Mouse (Mus musculus): ENCODE measurements around the gene Slc45a3. TPM values are rescaled to one million over a fixed set of nuclear protein-coding genes. Genes with fewer than 3 reads are reported as not detected.

Slc45a3 gene
- polyA plus RNA-seq, 1 experiment from 2014 or later = 0.96 TPM

GRCm38 (mm10) chr1:132008881-132009644 is 46.3 kb downstream of the Slc45a3 start:
- no peaks in the 10 kb centered on the region for H3K27me3 ChIP-seq (replicated peaks; ENCODE audit: control insufficient read depth, insufficient read depth, low read length)
- H3K4me2 ChIP-seq (ENCODE audit: low read length) = peak overlapping the region; percentile 74
- 59% methylated on average over 8 of the region's 8 CpGs for WGBS
- ATAC-seq = no peak
- no peak overlapping the region; the same call in 1 of the 2 replicates for H3K9ac ChIP-seq (ENCODE audit: low read depth, low read length)
- H3K4me1 ChIP-seq (ENCODE audit: control insufficient read depth, insufficient read depth, low read depth, low read length) = peaks cover 17% of the 10 kb centered on the region
- H3K27ac ChIP-seq (ENCODE audit: low read depth, low read length) = no peak overlapping the region
- H3K4me3 ChIP-seq (ENCODE audit: low read length) = peak overlapping the region; percentile 88
- no peaks in the 10 kb centered on the region for H3K9me3 ChIP-seq (ENCODE audit: control insufficient read depth, low read length)
- no peaks in the 10 kb centered on the region for H3K36me3 ChIP-seq (ENCODE audit: control insufficient read depth, insufficient read depth, low read length)

- 89% methylated on average over 17 of the region's 17 CpGs for WGBS
- H3K27ac ChIP-seq (ENCODE audit: low read depth, low read length) = no peak overlapping the region
- H3K36me3 ChIP-seq (ENCODE audit: control insufficient read depth, insufficient read depth, low read length) = peaks cover 10% of the 10 kb centered on the region
- H3K27me3 ChIP-seq (replicated peaks; ENCODE audit: control insufficient read depth, insufficient read depth, low read length) = no peaks in the 10 kb centered on the region
- H3K4me3 ChIP-seq (ENCODE audit: low read length) = no peak overlapping the region
- H3K9me3 ChIP-seq (ENCODE audit: control insufficient read depth, low read length) = no peaks in the 10 kb centered on the region
- no peak overlapping the region for H3K4me2 ChIP-seq (ENCODE audit: low read length)
- peaks cover 17% of the 10 kb centered on the region for H3K4me1 ChIP-seq (ENCODE audit: control insufficient read depth, insufficient read depth, low read depth, low read length)
- H3K9ac ChIP-seq (ENCODE audit: low read depth, low read length) = no peak overlapping the region
- no peak for ATAC-seq
Measured at GRCm38 (mm10) chr1:132010632-132011501, 48.1 kb downstream of the Slc45a3 start.

DNA sequence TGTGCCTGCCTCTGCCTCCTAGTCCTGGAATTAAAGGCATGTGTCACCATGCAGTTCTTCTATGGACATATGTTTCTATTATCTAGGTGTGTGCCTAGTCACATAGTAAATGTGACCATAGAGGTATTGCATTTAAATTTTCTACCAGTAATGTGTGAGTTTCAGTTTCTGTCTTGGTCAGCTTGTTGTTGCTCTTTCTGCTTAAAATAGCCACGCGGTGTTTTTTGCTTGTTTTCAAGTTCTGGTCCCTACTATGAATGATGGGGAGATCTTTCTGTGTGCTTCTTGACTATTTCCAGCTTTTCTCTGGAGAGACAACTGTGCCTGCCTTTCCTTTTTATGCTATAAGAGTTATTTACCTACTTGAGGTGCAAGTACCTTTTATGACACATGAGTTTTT is 49.0 kb downstream of the Slc45a3 start:
- no peak overlapping the region for H3K4me3 ChIP-seq (ENCODE audit: low read length)
- WGBS = 84% methylated on average over 2 of the region's 2 CpGs
- H3K9me3 ChIP-seq (ENCODE audit: control insufficient read depth, low read length) = no peaks in the 10 kb centered on the region
- no peak overlapping the region for H3K27ac ChIP-seq (ENCODE audit: low read depth, low read length)
- H3K4me1 ChIP-seq (ENCODE audit: control insufficient read depth, insufficient read depth, low read depth, low read length) = peaks cover 14% of the 10 kb centered on the region
- no peaks in the 10 kb centered on the region for H3K27me3 ChIP-seq (replicated peaks; ENCODE audit: control insufficient read depth, insufficient read depth, low read length)
- H3K36me3 ChIP-seq (ENCODE audit: control insufficient read depth, insufficient read depth, low read length) = peaks cover 10% of the 10 kb centered on the region
- H3K4me2 ChIP-seq (ENCODE audit: low read length) = no peak overlapping the region
- no peak overlapping the region for H3K9ac ChIP-seq (ENCODE audit: low read depth, low read length)
- ATAC-seq = no peak

DNA sequence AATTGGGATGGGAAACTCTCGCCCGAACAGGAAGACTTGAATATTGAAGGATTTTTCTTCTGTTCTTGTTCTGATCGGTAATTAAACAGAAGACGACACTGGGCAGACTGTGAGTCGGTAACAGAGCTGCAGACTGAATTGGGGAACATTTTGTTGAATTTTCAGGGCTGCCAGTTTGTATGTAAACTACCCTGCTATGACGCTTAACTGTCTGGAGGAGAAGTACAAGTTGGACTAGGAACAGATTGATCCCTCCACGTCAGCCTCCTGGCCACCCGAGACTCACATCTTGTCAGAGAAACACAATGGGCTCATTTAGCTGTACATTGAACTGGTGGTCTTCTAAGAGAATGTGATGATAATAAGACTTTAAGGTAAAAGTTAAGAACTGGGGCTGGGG is 50.1 kb downstream of the Slc45a3 start:
- 84% methylated on average over 8 of the region's 8 CpGs for WGBS
- ATAC-seq = no peak

DNA sequence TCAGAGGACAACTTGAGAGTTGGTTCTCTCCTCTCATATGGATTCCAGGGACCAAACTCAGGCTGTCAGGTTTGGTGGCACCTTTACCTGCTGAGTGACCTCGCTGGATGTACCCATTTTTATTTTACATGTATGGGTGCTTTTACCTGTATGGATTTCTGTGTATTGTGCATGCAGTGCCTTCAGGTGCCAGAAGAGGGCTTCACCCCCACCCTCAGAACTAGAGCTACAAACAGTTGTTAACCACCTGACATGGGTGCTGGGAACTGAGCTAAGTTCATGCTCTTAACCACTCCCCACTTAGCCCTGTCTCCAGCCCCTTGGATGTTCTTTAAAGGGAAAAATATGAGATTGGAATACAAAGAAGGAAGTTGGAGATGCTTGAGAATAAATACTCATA is 52.0 kb downstream of the Slc45a3 start:
- Histone ChIP-seq H3K9me3 (ENCODE audit: control insufficient read depth, low read length) (no peaks in the 10 kb centered on the region), H3K4me2 (ENCODE audit: low read length) (no peak overlapping the region), H3K27ac (ENCODE audit: low read depth, low read length) (no peak overlapping the region), H3K36me3 (ENCODE audit: control insufficient read depth, insufficient read depth, low read length) (peaks cover 24% of the 10 kb centered on the region), H3K27me3 (replicated peaks; ENCODE audit: control insufficient read depth, insufficient read depth, low read length) (no peaks in the 10 kb centered on the region), H3K4me3 (ENCODE audit: low read length) (no peak overlapping the region), H3K4me1 (ENCODE audit: control insufficient read depth, insufficient read depth, low read depth, low read length) (no peaks in the 10 kb centered on the region; the same call in 1 of the 2 replicates), H3K9ac (ENCODE audit: low read depth, low read length) (no peak overlapping the region)
- ATAC-seq = no peak
- WGBS = 96% methylated on average over 1 of the region's 1 CpGs

More for the DNA sequence above, 50.1 kb downstream of the Slc45a3 start:
- Histone ChIP-seq H3K36me3 (ENCODE audit: control insufficient read depth, insufficient read depth, low read length) (peaks cover 12% of the 10 kb centered on the region), H3K4me1 (ENCODE audit: control insufficient read depth, insufficient read depth, low read depth, low read length) (peaks cover 12% of the 10 kb centered on the region), H3K9ac (ENCODE audit: low read depth, low read length) (no peak overlapping the region), H3K27me3 (replicated peaks; ENCODE audit: control insufficient read depth, insufficient read depth, low read length) (no peaks in the 10 kb centered on the region), H3K4me3 (ENCODE audit: low read length) (no peak overlapping the region), H3K27ac (ENCODE audit: low read depth, low read length) (no peak overlapping the region), H3K9me3 (ENCODE audit: control insufficient read depth, low read length) (no peaks in the 10 kb centered on the region), H3K4me2 (ENCODE audit: low read length) (no peak overlapping the region)

DNA sequence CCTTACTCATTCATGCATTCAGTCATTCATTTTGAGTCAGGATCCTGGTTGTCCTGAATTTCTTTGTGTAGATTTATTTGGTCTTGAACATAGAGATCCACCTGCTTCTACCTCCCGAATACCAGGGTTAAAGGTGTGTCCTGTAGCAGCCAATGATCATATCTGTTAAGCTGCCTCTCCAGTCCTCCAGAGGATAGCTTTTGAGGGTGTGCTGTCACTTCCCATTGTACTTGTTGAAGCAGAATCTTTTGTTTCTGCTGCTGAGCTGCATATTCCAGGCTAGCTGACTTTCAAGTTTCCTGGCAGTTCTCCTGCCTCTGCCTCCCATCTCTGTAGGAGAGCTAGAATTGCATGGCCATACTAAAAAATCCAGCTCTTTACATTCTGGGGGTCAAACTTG is 53.9 kb downstream of the Slc45a3 start:
- Histone ChIP-seq H3K9me3 (ENCODE audit: control insufficient read depth, low read length) (no peaks in the 10 kb centered on the region), H3K9ac (ENCODE audit: low read depth, low read length) (no peak overlapping the region), H3K4me3 (ENCODE audit: low read length) (no peak overlapping the region), H3K4me1 (ENCODE audit: control insufficient read depth, insufficient read depth, low read depth, low read length) (no peaks in the 10 kb centered on the region), H3K36me3 (ENCODE audit: control insufficient read depth, insufficient read depth, low read length) (peaks cover 31% of the 10 kb centered on the region), H3K27me3 (replicated peaks; ENCODE audit: control insufficient read depth, insufficient read depth, low read length) (no peaks in the 10 kb centered on the region), H3K4me2 (ENCODE audit: low read length) (no peak overlapping the region), H3K27ac (ENCODE audit: low read depth, low read length) (no peak overlapping the region)
- no peak for ATAC-seq
- 84% methylated on average over 1 of the region's 1 CpGs for WGBS

- H3K9ac ChIP-seq (ENCODE audit: low read depth, low read length) = no peak overlapping the region
- no peak for ATAC-seq
- H3K27ac ChIP-seq (ENCODE audit: low read depth, low read length) = no peak overlapping the region
- no peaks in the 10 kb centered on the region for H3K9me3 ChIP-seq (ENCODE audit: control insufficient read depth, low read length)
- H3K4me2 ChIP-seq (ENCODE audit: low read length) = no peak overlapping the region
- H3K4me1 ChIP-seq (ENCODE audit: control insufficient read depth, insufficient read depth, low read depth, low read length) = no peaks in the 10 kb centered on the region
- H3K36me3 ChIP-seq (ENCODE audit: control insufficient read depth, insufficient read depth, low read length) = peaks cover 35% of the 10 kb centered on the region
- no peaks in the 10 kb centered on the region for H3K27me3 ChIP-seq (replicated peaks; ENCODE audit: control insufficient read depth, insufficient read depth, low read length)
- H3K4me3 ChIP-seq (ENCODE audit: low read length) = no peak overlapping the region
- WGBS = 96% methylated on average over 7 of the region's 7 CpGs
Measured at GRCm38 (mm10) chr1:132019876-132020275, 57.1 kb downstream of the Slc45a3 start.

DNA sequence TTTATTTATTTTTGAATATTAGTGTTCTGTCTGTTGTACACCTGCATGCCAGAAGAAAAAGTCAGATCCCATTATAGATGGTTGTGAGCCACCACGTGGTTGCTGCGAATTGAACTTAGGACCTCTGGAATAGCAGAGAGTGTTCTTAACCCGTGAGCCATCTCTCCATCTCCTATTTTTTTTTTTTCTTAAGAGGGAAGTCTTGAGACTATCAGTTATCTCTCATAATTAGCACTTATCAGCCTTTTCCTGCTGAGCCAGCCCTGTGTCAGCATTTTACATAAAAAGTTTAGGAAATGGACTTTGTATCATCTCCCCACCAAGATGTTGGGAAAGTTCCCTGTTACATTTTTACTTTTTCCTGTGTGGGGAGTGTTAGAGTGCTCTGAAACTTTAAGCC is 59.3 kb downstream of the Slc45a3 start:
- no peak overlapping the region for H3K27ac ChIP-seq (ENCODE audit: low read depth, low read length)
- 93% methylated on average over 3 of the region's 3 CpGs for WGBS
- ATAC-seq = no peak
- no peak overlapping the region for H3K4me2 ChIP-seq (ENCODE audit: low read length)
- H3K4me1 ChIP-seq (ENCODE audit: control insufficient read depth, insufficient read depth, low read depth, low read length) = no peaks in the 10 kb centered on the region
- H3K9ac ChIP-seq (ENCODE audit: low read depth, low read length) = no peak overlapping the region
- H3K4me3 ChIP-seq (ENCODE audit: low read length) = no peak overlapping the region
- H3K9me3 ChIP-seq (ENCODE audit: control insufficient read depth, low read length) = no peaks in the 10 kb centered on the region
- peaks cover 30% of the 10 kb centered on the region for H3K36me3 ChIP-seq (ENCODE audit: control insufficient read depth, insufficient read depth, low read length)
- no peaks in the 10 kb centered on the region for H3K27me3 ChIP-seq (replicated peaks; ENCODE audit: control insufficient read depth, insufficient read depth, low read length)

GRCm38 (mm10) chr1:132026925-132027646 is 64.3 kb downstream of the Slc45a3 start:
- H3K36me3 ChIP-seq (ENCODE audit: control insufficient read depth, insufficient read depth, low read length) = peaks cover 10% of the 10 kb centered on the region
- H3K9me3 ChIP-seq (ENCODE audit: control insufficient read depth, low read length) = no peaks in the 10 kb centered on the region
- no peak overlapping the region for H3K4me2 ChIP-seq (ENCODE audit: low read length)
- no peak overlapping the region for H3K9ac ChIP-seq (ENCODE audit: low read depth, low read length)
- WGBS = 78% methylated on average over 11 of the region's 11 CpGs
- no peak overlapping the region for H3K27ac ChIP-seq (ENCODE audit: low read depth, low read length)
- no peaks in the 10 kb centered on the region for H3K27me3 ChIP-seq (replicated peaks; ENCODE audit: control insufficient read depth, insufficient read depth, low read length)
- H3K4me3 ChIP-seq (ENCODE audit: low read length) = no peak overlapping the region
- H3K4me1 ChIP-seq (ENCODE audit: control insufficient read depth, insufficient read depth, low read depth, low read length) = no peaks in the 10 kb centered on the region
- no peak for ATAC-seq
